Mouse (Mus musculus): ENCODE measurements around the gene Otud7b. TPM values are rescaled to one million over a fixed set of nuclear protein-coding genes. Genes with fewer than 3 reads are reported as not detected.
"Not testable (repeated sequence)": the region's sequence is repeated elsewhere in the genome, so short reads cannot be mapped to it uniquely, and the experiment has no call there.

The Otud7b gene
- polyA plus RNA-seq, 1 experiment, result 23.6 TPM

- H3K4me3 ChIP-seq (ENCODE audit: low read depth, low read length), result no peak overlapping the region
- TF ChIP-seq CTCF (IDR thresholded peaks at IDR 0.05; ENCODE audit: extremely low read depth, insufficient read length, insufficient replicate concordance, low read depth, low read length), result no peak
- TF ChIP-seq POLR2A (IDR thresholded peaks at IDR 0.05; ENCODE audit: low read depth, low read length), result no peak
- no peak overlapping the region for H3K27ac ChIP-seq (ENCODE audit: insufficient read depth, low read depth, low read length)
- H3K36me3 ChIP-seq (ENCODE audit: control insufficient read depth, insufficient read depth, low read length), result peaks cover 29% of the 10 kb centered on the region
- WGBS, result 90% methylated on average over 4 of the region's 4 CpGs
- peaks cover 10% of the 10 kb centered on the region; the same call in 1 of the 2 replicates for H3K4me1 ChIP-seq (ENCODE audit: control insufficient read depth, insufficient read depth, insufficient read length, low read length)
- no peaks in the 10 kb centered on the region for H3K27me3 ChIP-seq (ENCODE audit: control insufficient read depth, insufficient read depth, low read length)
Observed at GRCm38 (mm10) chr3:96170276-96170675, 65.9 kb downstream of the Otud7b start.

GRCm38 (mm10) chr3:96170976-96171545, 66.7 kb downstream of the Otud7b start:
- TF ChIP-seq CTCF (IDR thresholded peaks at IDR 0.05; ENCODE audit: extremely low read depth, insufficient read length, insufficient replicate concordance, low read depth, low read length), result no peak; the same call in 1 of the 2 replicates
- TF ChIP-seq POLR2A (IDR thresholded peaks at IDR 0.05; ENCODE audit: low read depth, low read length), result no peak
- H3K4me1 ChIP-seq (ENCODE audit: control insufficient read depth, insufficient read depth, insufficient read length, low read length), result peaks cover 10% of the 10 kb centered on the region; the same call in 1 of the 2 replicates
- peak overlapping the region; percentile 99; the same call in 1 of the 2 replicates for H3K27ac ChIP-seq (ENCODE audit: insufficient read depth, low read depth, low read length)
- 58% methylated on average over 10 of the region's 10 CpGs for WGBS
- H3K27me3 ChIP-seq (ENCODE audit: control insufficient read depth, insufficient read depth, low read length), result no peaks in the 10 kb centered on the region
- peaks cover 34% of the 10 kb centered on the region for H3K36me3 ChIP-seq (ENCODE audit: control insufficient read depth, insufficient read depth, low read length)
- no peak overlapping the region for H3K4me3 ChIP-seq (ENCODE audit: low read depth, low read length)

DNA sequence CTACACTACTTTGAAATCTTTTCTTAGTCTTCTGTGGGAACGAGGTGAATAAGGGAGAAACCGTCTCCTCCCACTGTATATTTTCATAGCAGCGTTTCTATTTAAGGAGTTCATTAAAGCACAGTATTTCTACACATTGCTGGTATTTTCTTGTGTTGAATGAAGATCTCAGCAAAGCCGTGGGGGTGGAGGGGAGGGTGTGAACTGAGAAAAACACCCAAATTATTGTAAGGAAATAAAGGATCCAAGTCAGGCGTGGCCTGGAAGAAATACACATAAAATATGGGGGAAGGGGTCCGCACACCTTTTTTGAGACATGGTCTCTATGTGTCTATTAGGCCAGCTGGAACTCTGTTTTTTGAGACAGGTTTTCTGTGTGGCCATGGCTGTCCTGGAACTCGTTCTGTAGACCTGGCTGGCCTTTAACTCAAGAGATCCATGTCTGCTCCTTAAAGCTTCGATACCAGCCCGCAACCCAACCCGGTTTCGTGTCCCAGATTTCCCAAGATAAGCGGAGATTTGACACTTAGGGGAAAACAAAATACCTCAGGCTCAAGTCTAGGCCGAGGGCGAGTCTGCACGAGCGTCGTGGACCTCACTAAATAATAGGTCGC, 67.4 kb downstream of the Otud7b start:
- peak overlapping the region; percentile 99 for H3K27ac ChIP-seq (ENCODE audit: insufficient read depth, low read depth, low read length)
- peaks cover 10% of the 10 kb centered on the region; the same call in 1 of the 2 replicates for H3K4me1 ChIP-seq (ENCODE audit: control insufficient read depth, insufficient read depth, insufficient read length, low read length)
- TF ChIP-seq CTCF (IDR thresholded peaks at IDR 0.05; ENCODE audit: extremely low read depth, insufficient read length, insufficient replicate concordance, low read depth, low read length) (no peak), POLR2A (IDR thresholded peaks at IDR 0.05; ENCODE audit: low read depth, low read length) (no peak)
- peaks cover 38% of the 10 kb centered on the region for H3K36me3 ChIP-seq (ENCODE audit: control insufficient read depth, insufficient read depth, low read length)
- WGBS, result 8% methylated on average over 18 of the region's 18 CpGs
- no peaks in the 10 kb centered on the region for H3K27me3 ChIP-seq (ENCODE audit: control insufficient read depth, insufficient read depth, low read length)
- H3K4me3 ChIP-seq (ENCODE audit: low read depth, low read length), result peak overlapping the region; percentile 98

DNA sequence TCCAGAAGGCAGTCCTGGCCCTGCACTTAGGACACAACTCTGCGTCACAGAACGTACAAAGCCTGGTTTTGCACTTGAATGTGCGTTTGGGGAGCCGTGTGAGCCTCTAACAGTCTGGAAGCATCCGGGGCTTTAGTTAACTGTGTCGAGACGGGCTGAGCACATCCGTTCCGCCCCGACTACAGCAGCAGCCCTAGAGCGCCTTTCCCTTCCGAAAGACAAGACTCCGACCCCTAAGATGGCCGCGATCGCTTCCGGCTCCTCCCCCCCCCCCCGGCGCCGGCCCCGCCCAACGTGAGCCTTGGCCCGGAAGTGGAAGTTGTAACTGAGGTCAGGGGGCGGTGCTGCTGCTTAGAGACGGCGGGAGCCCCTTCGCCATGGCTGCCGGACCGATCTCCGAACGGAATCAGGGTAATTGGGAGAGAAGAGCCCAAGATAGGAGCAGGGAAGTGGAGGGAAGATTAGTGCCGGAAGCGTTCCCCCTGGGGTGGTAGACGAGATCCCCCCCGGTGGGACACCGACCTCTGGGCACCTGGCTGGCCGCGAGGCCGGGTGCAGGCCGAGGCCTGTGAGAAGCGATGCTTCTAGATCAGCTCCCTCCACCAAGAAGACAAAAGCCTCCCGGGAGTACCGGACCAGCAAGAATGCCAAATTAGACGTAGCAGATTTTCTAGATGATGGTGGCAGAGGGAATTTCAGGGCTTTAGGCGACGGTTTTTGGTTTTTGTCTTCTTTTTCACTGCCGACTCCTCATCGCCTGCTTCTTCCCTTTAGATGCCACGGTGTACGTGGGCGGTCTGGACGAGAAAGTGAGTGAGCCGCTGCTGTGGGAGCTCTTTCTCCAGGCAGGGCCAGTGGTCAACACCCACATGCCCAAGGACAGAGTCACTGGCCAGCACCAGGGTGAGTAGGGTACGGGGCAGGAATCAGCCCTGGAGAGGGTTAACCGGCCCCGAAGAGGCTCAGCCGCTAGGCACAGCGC, 68.2 kb downstream of the Otud7b start, which contains the start of gene Sf3b4:
Sf3b4 (plus strand) TSS at position 136 of the 982 bp plus-strand sequence.
- H3K4me3 ChIP-seq (ENCODE audit: low read depth, low read length), result peak within 1 kb of the TSS; percentile 98
- peaks cover 41% of the 10 kb centered on the region for H3K36me3 ChIP-seq (ENCODE audit: control insufficient read depth, insufficient read depth, low read length)
- WGBS, result under 1% methylated on average over 58 of the region's 58 CpGs
- TF ChIP-seq POLR2A (IDR thresholded peaks at IDR 0.05; ENCODE audit: low read depth, low read length) (peak; percentile 97), CTCF (IDR thresholded peaks at IDR 0.05; ENCODE audit: extremely low read depth, insufficient read length, insufficient replicate concordance, low read depth, low read length) (no peak)
- no peaks in the 10 kb centered on the region for H3K27me3 ChIP-seq (ENCODE audit: control insufficient read depth, insufficient read depth, low read length)
- H3K27ac ChIP-seq (ENCODE audit: insufficient read depth, low read depth, low read length), result peak within 1 kb of the TSS; percentile 99
- H3K4me1 ChIP-seq (ENCODE audit: control insufficient read depth, insufficient read depth, insufficient read length, low read length), result peaks cover 10% of the 10 kb centered on the region; the same call in 1 of the 2 replicates

DNA sequence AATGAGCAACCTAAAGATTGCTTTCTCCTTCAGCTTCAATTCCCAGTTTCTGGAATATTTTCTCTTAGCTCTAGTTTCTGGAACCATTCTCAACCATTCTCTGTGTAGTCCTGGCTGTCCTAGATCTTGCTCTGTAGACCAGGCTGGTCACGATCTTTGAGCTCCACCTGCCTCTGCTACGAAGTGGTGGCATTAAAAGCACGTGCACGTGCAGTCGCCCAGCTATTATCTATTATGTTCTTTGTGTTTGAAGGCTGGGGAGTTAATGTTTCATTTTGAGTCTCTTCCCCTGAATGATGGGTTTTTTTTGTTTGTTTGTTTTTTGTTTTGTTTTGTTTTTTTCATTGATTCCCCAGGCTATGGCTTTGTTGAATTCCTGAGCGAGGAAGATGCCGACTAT, 68.9 kb downstream of the Otud7b start:
- TF ChIP-seq CTCF (IDR thresholded peaks at IDR 0.05; ENCODE audit: extremely low read depth, insufficient read length, insufficient replicate concordance, low read depth, low read length), result no peak
- no peak for TF ChIP-seq POLR2A (IDR thresholded peaks at IDR 0.05; ENCODE audit: low read depth, low read length)
- Histone ChIP-seq H3K36me3 (ENCODE audit: control insufficient read depth, insufficient read depth, low read length) (peaks cover 47% of the 10 kb centered on the region), H3K4me1 (ENCODE audit: control insufficient read depth, insufficient read depth, insufficient read length, low read length) (peaks cover 10% of the 10 kb centered on the region; the same call in 1 of the 2 replicates), H3K27ac (ENCODE audit: insufficient read depth, low read depth, low read length) (no peak overlapping the region), H3K27me3 (ENCODE audit: control insufficient read depth, insufficient read depth, low read length) (no peaks in the 10 kb centered on the region), H3K4me3 (ENCODE audit: low read depth, low read length) (peak overlapping the region; percentile 98)
- 29% methylated on average over 7 of the region's 7 CpGs for WGBS

- Histone ChIP-seq H3K4me1 (ENCODE audit: control insufficient read depth, insufficient read depth, insufficient read length, low read length) (peaks cover 10% of the 10 kb centered on the region; the same call in 1 of the 2 replicates), H3K36me3 (ENCODE audit: control insufficient read depth, insufficient read depth, low read length) (peaks cover 43% of the 10 kb centered on the region)
- not testable (repeated sequence) for H3K27me3 ChIP-seq (ENCODE audit: control insufficient read depth, insufficient read depth, low read length); H3K27ac ChIP-seq (ENCODE audit: insufficient read depth, low read depth, low read length); H3K4me3 ChIP-seq (ENCODE audit: low read depth, low read length)
- WGBS, result 88% methylated on average over 4 of the region's 4 CpGs
Observed at GRCm38 (mm10) chr3:96174042-96174441, 69.7 kb downstream of the Otud7b start.
